Mouse (Mus musculus): ENCODE data around the gene Chkb. TPM values are rescaled to one million over a fixed set of nuclear protein-coding genes. Genes with fewer than 3 reads are reported as not detected.

The Chkb gene
- polyA plus RNA-seq, 1 experiment: 103 TPM

DNA sequence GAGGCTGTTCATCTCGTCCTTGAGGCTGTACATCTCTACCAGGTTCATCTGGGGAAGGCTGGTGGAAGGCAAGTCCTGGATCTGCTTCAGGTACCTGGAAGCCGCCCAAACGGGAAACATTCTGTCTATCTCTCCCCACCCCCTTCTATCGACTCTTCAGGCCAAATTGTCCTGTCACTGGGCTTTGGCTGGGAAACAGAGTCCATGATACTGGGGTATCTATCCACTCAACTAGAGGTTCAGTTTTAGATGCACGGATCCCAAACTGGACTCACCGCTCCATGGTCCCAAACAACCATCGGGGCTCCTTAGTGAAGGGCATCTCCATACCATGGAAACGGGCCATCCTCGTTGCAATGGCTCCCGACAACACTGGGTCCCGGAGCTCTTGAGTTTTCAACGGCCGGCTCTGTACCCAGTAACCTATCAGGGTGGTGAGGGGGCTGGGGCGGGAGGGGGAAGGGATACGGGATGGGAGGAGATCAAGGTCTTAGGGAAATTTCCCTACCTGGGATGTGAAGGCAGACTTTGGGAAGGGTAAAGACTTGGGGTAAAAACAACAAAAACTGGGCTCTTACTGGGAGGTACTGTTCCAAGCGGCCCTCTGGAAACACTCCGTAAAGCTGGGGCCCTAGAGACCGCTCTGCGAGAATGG, 1.4 kb downstream of the Chkb start:
- TF ChIP-seq GATA1 (IDR thresholded peaks at IDR 0.05; ENCODE audit: low read length): no peak

DNA sequence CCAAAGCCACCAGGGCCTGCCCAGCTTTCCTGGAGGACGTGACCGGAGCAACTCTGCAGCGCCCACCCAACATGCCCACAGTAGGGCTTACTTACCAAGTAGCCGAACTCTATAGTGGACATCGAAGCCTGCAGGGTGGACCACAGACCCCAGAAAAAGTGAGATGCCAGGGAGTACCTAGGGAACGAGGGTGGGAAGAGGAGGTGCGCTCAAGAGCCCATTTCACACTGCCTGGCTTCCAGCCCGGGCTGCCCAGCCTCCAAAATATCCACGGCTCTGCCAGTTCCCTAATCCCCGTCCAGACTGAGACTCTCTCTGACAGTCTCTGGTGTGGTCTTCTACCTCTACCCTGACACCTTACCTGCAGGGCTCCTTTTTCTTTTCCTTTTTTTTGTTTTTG, 3.0 kb downstream of the Chkb start:
- TF ChIP-seq GATA1 (IDR thresholded peaks at IDR 0.05; ENCODE audit: low read length): no peak

DNA sequence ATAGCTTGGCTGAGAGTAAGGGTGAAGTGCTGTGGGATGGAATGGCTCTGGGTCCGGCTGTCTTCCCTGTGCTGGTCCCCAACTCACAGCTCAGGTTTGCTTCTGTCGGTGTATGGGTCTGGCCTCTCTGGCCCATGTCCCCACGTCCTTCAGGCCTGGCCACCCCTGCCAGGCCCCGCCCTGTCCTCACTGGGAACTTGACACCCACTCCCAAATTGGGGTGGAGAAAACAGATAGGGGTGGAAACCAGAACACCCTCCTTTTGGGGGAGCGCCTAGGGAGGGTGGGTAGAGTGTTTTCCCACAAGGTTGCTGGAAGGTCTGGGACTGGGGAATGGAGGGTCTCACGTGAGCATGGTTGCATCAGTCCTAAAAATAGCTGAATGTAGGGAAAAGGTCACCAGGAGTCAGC, 4.0 kb downstream of the Chkb start, which contains the start of gene Cpt1b:
Gene Cpt1b (minus strand): TSS at position 153 of the 411 bp plus-strand sequence.
- no peak for TF ChIP-seq GATA1 (IDR thresholded peaks at IDR 0.05; ENCODE audit: low read length)

DNA sequence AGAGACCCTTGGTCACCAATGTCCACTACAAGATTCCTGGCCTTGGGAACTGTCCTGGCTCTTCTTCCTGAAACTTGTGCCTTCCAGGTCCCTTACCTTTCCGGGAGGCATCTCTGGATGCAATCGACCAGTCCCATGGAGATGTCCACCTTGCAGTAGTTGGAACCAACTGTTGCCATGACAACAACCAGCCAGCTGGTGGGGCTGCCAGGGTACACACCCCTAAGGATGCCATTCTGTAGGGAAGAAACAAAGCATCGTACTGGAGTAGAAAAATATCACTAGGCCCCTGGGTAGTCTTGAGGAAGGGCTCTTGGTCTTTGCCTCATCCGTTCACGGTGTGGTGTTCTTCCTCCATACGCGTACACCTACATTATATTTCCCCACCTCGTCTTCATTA, 5.1 kb downstream of the Chkb start:
- no peak for TF ChIP-seq GATA1 (IDR thresholded peaks at IDR 0.05; ENCODE audit: low read length)

DNA sequence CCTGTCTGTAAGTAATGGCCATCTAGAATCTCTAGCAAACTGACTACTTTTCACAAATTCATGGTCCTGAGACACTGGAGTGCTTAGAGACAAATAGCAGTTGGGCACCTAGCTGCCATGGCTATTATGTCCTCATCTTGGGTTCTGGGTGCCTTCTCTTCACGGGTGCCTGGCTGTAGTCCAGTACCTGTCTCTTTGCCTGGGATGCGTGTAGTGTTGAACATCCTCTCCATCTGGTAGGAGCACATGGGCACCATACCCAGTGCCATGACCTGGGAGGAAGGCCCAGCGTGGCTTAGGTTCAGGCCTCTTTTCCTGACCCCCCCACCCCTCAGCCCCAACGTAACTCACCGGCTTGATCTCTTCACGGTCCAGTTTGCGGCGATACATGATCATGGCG, 7.8 kb downstream of the Chkb start:
- TF ChIP-seq GATA1 (IDR thresholded peaks at IDR 0.05; ENCODE audit: low read length): no peak

DNA sequence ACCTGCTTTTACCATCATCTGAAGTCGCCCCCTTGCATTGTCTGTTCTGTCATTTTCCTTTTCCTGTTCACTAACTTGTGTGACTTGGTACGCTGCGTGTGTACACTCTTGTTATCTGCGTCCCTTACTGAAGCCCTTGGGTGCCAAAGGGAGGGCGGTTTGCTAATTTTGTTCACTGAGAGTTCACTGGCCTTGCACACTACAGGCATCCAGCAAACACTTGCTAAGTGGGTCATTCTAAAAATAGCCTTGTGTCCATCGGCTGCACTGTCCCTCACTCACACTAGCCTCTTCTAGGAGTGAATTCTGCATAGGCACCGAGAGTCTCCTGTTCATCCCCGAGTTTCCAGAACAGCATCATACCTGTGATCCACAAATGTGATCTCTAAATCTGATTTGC, 14.4 kb downstream of the Chkb start:
- no peak for TF ChIP-seq GATA1 (IDR thresholded peaks at IDR 0.05; ENCODE audit: low read length)

DNA sequence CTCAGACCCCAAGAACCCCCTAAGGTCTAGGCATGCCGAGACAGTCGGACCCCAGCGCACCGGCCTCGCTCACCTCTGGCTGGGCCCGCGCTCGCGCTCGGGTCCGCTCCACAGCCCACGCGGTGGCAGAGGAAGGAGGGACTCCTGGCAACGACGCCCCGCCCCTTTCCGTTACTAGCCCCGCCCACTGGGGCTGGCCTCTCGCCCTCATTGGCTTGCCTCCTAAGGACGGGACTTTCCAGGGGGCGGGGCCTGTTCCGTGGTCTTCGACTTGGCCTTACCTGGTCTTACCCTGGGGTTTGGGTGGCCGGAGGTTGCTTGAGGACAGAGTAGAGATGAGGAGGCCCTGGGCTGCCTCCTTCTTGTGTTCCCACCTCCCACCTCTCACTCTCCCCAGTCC, 19.6 kb downstream of the Chkb start, which contains the start of gene Syce3:
Gene Syce3 (minus strand): TSS at position 386 of the 400 bp plus-strand sequence.
- no peak for TF ChIP-seq GATA1 (IDR thresholded peaks at IDR 0.05; ENCODE audit: low read length)

DNA sequence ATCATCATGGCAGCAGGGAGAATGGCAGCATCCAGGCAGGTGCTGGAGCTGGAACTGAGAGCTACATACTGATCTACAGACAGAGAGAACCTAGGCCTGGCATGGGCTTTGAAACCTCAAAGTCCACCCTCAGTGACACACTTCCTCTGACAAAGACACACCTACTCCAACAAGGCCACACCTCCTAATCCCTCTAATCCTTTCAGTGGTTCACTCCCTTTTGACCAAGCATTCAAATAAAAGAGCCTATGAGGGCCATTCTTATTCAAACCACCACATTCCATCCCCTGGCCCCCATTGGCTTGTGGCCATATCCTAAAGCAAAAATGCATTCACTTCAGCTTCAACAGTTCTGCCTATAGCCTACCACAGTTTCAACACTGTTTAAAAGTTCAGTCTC, 23.0 kb downstream of the Chkb start:
- TF ChIP-seq GATA1 (IDR thresholded peaks at IDR 0.05; ENCODE audit: low read length): no peak

DNA sequence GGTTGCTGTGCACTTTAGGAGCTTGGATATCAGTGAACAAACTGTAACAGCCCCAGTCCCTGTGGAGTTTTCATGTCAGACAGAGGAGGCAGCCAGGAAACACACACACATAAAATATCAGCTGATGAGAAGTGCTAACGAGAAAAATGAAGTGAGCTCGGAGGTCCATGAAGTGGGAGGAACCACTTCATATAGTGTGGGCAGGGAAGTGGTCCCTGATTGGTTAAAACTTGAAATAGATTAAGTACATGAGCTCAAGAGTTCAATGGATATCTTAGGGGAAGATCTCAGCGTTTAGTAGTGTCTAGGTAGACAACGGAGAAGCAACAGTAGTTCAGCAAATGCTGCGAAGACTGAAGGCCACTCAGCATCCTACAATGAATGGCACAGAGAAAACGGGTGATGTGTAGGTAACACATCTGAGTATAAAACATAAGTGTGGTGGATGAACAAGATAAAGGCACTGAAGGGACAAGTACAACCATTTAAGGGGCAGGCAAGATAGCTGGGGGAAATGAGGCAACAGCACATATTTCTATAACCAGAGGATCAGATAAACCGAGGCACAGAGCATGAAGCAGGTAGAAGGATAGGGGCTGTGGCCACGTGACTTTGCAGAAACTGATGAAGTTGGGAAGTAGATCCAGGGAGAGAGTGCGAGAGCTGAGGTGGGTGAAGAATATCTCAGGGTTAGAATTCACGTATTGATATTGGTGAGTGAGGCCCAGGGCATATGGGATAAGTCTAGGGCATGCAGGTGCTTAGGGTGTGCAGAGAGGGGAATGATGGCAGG, 24.7 kb downstream of the Chkb start:
- TF ChIP-seq GATA1 (IDR thresholded peaks at IDR 0.05; ENCODE audit: low read length): no peak

DNA sequence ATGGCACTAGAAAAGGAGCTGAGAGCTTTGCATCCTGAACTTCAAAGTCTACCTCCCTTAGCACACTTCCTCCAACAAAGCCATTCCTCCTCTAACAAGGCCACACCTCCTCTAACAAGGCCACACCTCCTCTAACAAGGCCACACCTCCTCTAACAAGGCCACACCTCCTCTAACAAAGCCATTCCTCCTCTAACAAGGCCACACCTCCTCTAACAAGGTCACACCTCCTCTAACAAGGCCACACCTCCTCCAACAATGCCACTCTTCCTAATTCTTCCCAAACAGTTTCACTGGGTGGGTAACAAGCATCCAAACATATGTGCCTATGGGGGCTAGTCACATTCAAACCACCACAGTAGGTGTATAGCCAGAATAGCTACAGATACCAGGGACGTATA, 27.2 kb downstream of the Chkb start:
- TF ChIP-seq GATA1 (IDR thresholded peaks at IDR 0.05; ENCODE audit: low read length): no peak

DNA sequence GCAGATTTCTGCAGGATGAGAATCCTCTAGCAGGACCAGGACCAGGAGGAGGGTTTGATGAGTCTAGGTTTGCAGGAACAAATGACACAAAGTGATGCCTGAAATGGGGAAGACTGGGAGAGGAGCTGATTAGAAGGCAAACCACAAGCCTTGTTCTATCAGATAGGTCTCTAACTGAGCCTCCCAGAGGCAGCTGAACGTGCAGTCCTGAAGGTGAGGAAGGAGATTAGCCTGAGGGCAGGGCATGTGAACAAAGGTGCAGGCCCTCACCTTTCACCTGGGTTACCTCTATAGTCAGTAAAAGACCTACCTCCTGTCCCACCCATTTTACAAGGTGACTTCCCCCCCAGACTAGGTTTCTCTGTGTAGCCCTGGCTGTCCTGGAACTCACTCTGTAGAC, 30.0 kb downstream of the Chkb start:
- TF ChIP-seq GATA1 (IDR thresholded peaks at IDR 0.05; ENCODE audit: low read length): no peak

DNA sequence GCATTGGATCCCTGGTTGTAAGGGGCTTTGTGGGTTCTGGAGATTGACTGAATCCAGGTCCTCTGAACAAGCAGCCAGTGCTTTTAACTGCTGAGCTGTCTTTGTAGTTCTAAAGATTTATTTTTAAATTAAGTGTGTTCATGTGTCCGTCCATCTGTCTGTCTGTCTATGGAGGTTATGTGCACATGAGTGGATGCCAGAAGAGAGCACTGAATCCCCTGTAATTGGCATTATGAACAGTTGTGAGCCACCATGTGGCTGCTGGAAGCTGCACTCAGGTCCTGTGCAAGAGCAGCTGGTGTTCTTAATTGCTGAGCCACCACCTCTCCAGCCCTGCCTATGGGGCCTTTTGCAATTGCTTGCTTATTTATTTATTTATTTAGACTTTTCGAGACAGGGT, 31.6 kb downstream of the Chkb start:
- no peak for TF ChIP-seq GATA1 (IDR thresholded peaks at IDR 0.05; ENCODE audit: low read length)

DNA sequence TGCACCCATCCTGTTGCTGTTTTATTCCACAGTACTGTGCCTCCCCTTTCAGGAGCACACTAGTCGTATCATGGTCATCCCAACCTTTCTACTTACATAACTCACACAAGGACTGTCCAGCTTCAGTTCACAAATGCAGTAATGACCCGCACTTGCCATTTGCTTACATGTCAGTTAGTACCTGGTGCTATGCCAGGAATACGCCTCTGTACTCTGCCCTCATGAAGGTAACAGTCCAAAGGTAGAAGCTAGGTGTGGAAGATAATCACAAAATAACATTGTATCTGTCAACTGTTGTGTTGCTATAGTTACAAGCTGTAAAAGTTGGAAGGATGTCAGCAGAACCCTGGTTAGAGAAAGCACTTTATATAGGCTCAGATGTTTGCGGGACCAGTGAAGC, 32.8 kb downstream of the Chkb start:
- no peak for TF ChIP-seq GATA1 (IDR thresholded peaks at IDR 0.05; ENCODE audit: low read length)

DNA sequence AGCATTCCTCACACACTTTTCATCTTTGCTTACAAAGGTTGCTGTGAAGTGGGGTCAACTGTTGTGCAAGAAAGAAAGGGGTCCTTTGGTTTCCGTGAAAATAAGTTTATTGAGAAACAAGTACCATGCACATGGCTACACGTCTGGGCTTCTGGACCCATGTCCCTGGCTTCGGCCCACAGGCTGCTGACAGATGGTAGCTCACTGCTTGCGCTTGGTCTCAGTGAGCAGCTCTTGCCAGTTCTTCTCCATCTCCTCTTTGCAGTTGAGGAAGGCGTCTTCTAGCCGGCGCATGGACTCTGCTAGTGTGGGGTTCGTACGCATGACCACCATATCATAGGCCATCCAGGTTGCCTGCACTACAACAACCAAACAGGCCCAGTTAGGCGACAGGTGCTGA, 39.6 kb downstream of the Chkb start:
- TF ChIP-seq GATA1 (IDR thresholded peaks at IDR 0.05; ENCODE audit: low read length): no peak

DNA sequence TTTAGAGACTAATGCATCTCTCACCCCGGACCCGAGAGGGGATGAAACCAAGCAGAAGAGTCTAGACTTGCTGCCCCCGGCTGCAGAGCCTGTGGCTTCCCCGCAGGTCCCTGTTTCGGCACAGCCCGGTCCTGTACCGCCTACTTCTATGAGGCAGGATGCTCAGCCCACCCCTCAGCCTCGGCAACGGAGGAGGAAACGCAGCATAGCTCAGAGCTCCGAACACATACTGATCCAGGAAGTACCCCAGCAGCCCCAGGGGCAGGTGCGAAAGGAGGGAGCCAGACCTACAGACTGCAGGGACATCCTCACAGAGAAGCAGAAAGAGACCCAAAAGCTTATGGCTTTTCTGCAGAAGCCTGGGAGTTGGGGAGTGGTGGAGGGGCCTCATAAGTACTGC, 42.6 kb downstream of the Chkb start:
- TF ChIP-seq GATA1 (IDR thresholded peaks at IDR 0.05; ENCODE audit: low read length): no peak

DNA sequence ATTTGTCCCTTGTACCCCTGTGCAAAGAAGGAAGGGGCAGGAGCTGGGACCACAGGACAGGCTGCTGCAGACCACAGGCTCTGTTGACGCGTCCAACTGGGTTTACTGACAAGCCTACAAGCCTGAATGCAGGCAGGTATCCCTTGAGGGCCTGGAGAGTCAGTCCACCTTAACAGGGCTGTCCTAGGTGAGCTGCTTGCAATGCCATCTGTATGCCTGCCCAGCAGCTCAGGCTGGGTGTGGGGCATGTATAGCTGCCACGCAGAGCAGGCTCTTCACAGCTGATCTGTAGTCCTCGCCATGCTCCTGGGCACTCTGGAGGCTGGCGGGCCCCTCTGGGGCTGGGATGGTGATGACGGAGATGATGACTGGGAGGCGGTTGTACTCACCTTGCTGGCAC, 45.1 kb downstream of the Chkb start, which contains the start of gene Klhdc7b:
Gene Klhdc7b (plus strand): TSS at position 301 of the 400 bp plus-strand sequence.
- no peak for TF ChIP-seq GATA1 (IDR thresholded peaks at IDR 0.05; ENCODE audit: low read length)

DNA sequence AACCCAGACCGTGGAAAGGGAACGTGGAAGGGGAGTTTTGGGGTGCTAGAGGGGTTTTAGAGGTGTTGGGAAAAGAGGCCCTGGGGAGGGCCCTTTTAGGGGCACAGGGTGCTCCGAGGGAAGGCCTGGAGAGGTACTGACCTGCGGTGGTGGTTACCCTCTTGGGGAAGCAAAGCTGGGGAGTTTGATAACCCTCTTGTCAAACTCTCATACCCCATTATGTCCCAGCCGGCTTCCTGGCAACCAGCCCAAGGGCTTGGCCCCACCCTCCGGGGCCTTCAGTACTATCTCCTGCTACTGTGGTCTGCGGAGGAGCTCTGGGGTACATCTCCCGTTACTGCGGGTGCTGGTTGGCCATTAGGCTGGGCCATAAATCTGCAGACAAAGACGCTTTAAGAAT, 50.3 kb downstream of the Chkb start:
- TF ChIP-seq GATA1 (IDR thresholded peaks at IDR 0.05; ENCODE audit: low read length): no peak
